In the genomic region with DNA sequence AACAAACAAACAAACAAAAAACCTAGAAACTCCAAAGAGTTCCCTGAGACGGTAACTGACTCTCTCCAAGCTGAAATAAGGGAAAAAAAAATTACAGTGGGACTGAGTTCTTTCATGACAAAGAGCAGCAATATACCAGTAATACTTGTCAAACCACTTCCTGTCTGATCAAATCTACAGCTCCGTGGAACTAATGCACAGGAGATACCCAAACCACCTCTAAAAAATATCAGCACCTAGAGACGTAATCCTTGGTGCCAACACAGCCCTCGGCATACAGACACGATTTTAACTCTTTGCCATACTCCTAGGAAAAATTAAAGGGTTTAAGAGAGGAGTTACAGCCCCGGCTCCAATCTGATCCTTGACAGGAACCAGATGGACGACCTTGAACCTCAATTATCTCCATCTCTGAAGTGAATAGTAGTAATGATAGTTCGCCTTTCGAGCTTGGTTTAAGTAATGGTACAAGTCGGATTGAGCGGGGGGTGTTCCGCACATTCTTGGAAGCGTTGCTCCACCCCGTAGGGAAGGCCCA, we compare ENCODE assay signal across 8 mouse cellular contexts. TPM values are rescaled to one million over a fixed set of nuclear protein-coding genes. Genes with fewer than 3 reads are reported as not detected.
DNase-seq lines count a peak whose midpoint lies in the region; ATAC-seq and TF ChIP-seq lines count a peak whose summit lies in the region.

No protein-coding gene starts in this region.

- H3K27ac ChIP-seq in embryonic facial prominence, embryonic 14.5 days (replicated peaks; ENCODE audit: low read depth, low read length), result peak overlapping the region; percentile 97
- H3K27ac ChIP-seq in limb, embryonic 11.5 days (replicated peaks; ENCODE audit: low read depth, low read length), result peak overlapping the region; percentile 90
- H3K27ac ChIP-seq in small intestine, adult 2 months (ENCODE audit: insufficient read depth, low read depth, low read length), result peak overlapping the region; percentile 95

- DNase-seq in embryonic facial prominence, embryonic 14.5 days (ENCODE audit: low spot score), result peak; percentile 37
- no peak for DNase-seq in limb, embryonic 11.5 days (ENCODE audit: low spot score)
- DNase-seq in cerebellum, adult 11-12 months, result no peak
- no peak for DNase-seq in frontal cortex, postnatal 25 days (ENCODE audit: low spot score in 2 of 2)
- no peak for DNase-seq in left cerebral cortex, adult 9 months (ENCODE audit: low spot score in 2 of 2)

- no peak for TF ChIP-seq CTCF in small intestine, adult 2 months (IDR thresholded peaks at IDR 0.05; ENCODE audit: extremely low read depth, insufficient read length, insufficient replicate concordance, low read depth, low read length)

- WGBS in embryonic facial prominence, embryonic 14.5 days, result 5% methylated on average over 14 of the region's 14 CpGs
- 7% methylated on average over 14 of the region's 14 CpGs for WGBS in limb, embryonic 11.5 days
- under 1% methylated on average over 14 of the region's 14 CpGs for WGBS in small intestine, adult 2 months

- H3K4me3 ChIP-seq in megakaryocyte, embryonic 14.5 days (replicated peaks), result peak overlapping the region; percentile 96
- peak overlapping the region; percentile 86 for H3K4me3 ChIP-seq in embryonic facial prominence, embryonic 14.5 days (ENCODE audit: low read depth, low read length)
- peak overlapping the region; percentile 83 for H3K4me3 ChIP-seq in limb, embryonic 11.5 days (ENCODE audit: low read depth, low read length)
- peak overlapping the region; percentile 89 for H3K4me3 ChIP-seq in small intestine, adult 2 months (ENCODE audit: low read depth, low read length)

- H3K27me3 ChIP-seq in megakaryocyte, embryonic 14.5 days (replicated peaks), result no peaks in the 10 kb centered on the region
- H3K27me3 ChIP-seq in embryonic facial prominence, embryonic 14.5 days (replicated peaks; ENCODE audit: control insufficient read depth, insufficient read depth, low read length), result no peaks in the 10 kb centered on the region
- no peaks in the 10 kb centered on the region for H3K27me3 ChIP-seq in limb, embryonic 11.5 days (ENCODE audit: control insufficient read depth, insufficient read depth, low read length)
- no peaks in the 10 kb centered on the region for H3K27me3 ChIP-seq in small intestine, adult 2 months (ENCODE audit: control insufficient read depth, insufficient read depth, low read length)

- H3K9ac ChIP-seq in embryonic facial prominence, embryonic 14.5 days (ENCODE audit: low read depth, low read length), result peak overlapping the region; percentile 96
- peak overlapping the region; percentile 87 for H3K9ac ChIP-seq in limb, embryonic 11.5 days (ENCODE audit: low read length)

- peak overlapping the region; percentile 60 for H3K4me2 ChIP-seq in embryonic facial prominence, embryonic 14.5 days (ENCODE audit: low read depth, low read length)
- peak overlapping the region; percentile 81 for H3K4me2 ChIP-seq in limb, embryonic 11.5 days (ENCODE audit: low read depth, severe bottlenecking)

- H3K36me3 ChIP-seq in megakaryocyte, embryonic 14.5 days (replicated peaks; ENCODE audit: low read length), result peaks cover 31% of the 10 kb centered on the region
- H3K36me3 ChIP-seq in embryonic facial prominence, embryonic 14.5 days (ENCODE audit: control insufficient read depth, insufficient read depth, low read length), result peaks cover 14% of the 10 kb centered on the region
- peaks cover 4% of the 10 kb centered on the region; the same call in 1 of the 2 replicates for H3K36me3 ChIP-seq in limb, embryonic 11.5 days (ENCODE audit: control insufficient read depth, insufficient read depth, low read length)
- H3K36me3 ChIP-seq in small intestine, adult 2 months (ENCODE audit: control insufficient read depth, insufficient read depth, low read length), result peaks cover 16% of the 10 kb centered on the region

- no peaks in the 10 kb centered on the region for H3K9me3 ChIP-seq in megakaryocyte, embryonic 14.5 days
- H3K9me3 ChIP-seq in embryonic facial prominence, embryonic 14.5 days (ENCODE audit: control insufficient read depth, low read length), result no peaks in the 10 kb centered on the region
- H3K9me3 ChIP-seq in limb, embryonic 11.5 days (ENCODE audit: control insufficient read depth, low read length), result no peaks in the 10 kb centered on the region

- peaks cover 44% of the 10 kb centered on the region for H3K4me1 ChIP-seq in megakaryocyte, embryonic 14.5 days
- peaks cover 11% of the 10 kb centered on the region; the same call in 1 of the 2 replicates for H3K4me1 ChIP-seq in embryonic facial prominence, embryonic 14.5 days (ENCODE audit: control insufficient read depth, insufficient read depth, low read length)
- H3K4me1 ChIP-seq in limb, embryonic 11.5 days (ENCODE audit: control insufficient read depth, insufficient read depth, low read length), result no peaks in the 10 kb centered on the region; the same call in 1 of the 2 replicates
- 0 out of 2 replicates have a peak, but pooled peaks cover 2% of the 10 kb centered on the region for H3K4me1 ChIP-seq in small intestine, adult 2 months (ENCODE audit: control insufficient read depth, insufficient read depth, insufficient read length, low read length)

- TF ChIP-seq POLR2A in small intestine, adult 2 months (IDR thresholded peaks at IDR 0.05; ENCODE audit: low read depth, low read length), result no peak

- no peak for ATAC-seq in megakaryocyte, adult 5-6 weeks (ENCODE audit: poor library complexity, severe bottlenecking)
- ATAC-seq in embryonic facial prominence, embryonic 14.5 days (ENCODE audit: low read depth), result no peak; the same call in 1 of the 2 replicates
- no peak for ATAC-seq in limb, embryonic 11.5 days (ENCODE audit: insufficient number of reproducible peaks, low FRiP score, low TSS enrichment, low read depth)

RNA-seq across cellular contexts. Expression of a gene that starts 11.4 kb away (rescaled TPM):
- not detected in 2 replicates for polyA plus RNA-seq in megakaryocyte, embryonic 14.5 days (2012; ENCODE audit: insufficient read depth, low replicate concordance)
- total RNA-seq in megakaryocyte, adult 5-6 weeks (2015), result 2.6 and 4.7 TPM in 2 replicates
- 1.4 and 1.7 TPM in 2 replicates for total RNA-seq in megakaryocyte, adult 5-6 weeks (2017)
- 3.3 and 4.9 TPM in 2 replicates for polyA plus RNA-seq in embryonic facial prominence, embryonic 14.5 days (2014; fragmentation: Nextera tagmentation; extraction: Ambion mirVana)
- polyA plus RNA-seq in limb, embryonic 11.5 days (2014; fragmentation: Nextera tagmentation; extraction: Ambion mirVana), result 1.7 and 2.4 TPM in 2 replicates
- polyA plus RNA-seq in small intestine, adult 2 months (2012; rRNA removed), result 2.9 and 4.8 TPM in 2 replicates

RNA-seq across cellular contexts. Expression of a gene that starts 15.8 kb away (rescaled TPM):
- 9.7 and 18.7 TPM in 2 replicates for polyA plus RNA-seq in megakaryocyte, embryonic 14.5 days (2012; ENCODE audit: insufficient read depth, low replicate concordance)
- 20.7 and 27.5 TPM in 2 replicates for total RNA-seq in megakaryocyte, adult 5-6 weeks (2015)
- 14.2 and 14.5 TPM in 2 replicates for total RNA-seq in megakaryocyte, adult 5-6 weeks (2017)
- polyA plus RNA-seq in embryonic facial prominence, embryonic 14.5 days (2014; fragmentation: Nextera tagmentation; extraction: Ambion mirVana), result 13.3 and 18.6 TPM in 2 replicates
- polyA plus RNA-seq in limb, embryonic 11.5 days (2014; fragmentation: Nextera tagmentation; extraction: Ambion mirVana), result 23.9 and 26.3 TPM in 2 replicates
- polyA plus RNA-seq in small intestine, adult 2 months (2012; rRNA removed), result 52.9 and 74.5 TPM in 2 replicates

RNA-seq across cellular contexts. Expression of a gene that starts 15.9 kb away (rescaled TPM):
- polyA plus RNA-seq in megakaryocyte, embryonic 14.5 days (2012; ENCODE audit: insufficient read depth, low replicate concordance), result 48.8 and 102 TPM in 2 replicates
- 20.7 and 25.5 TPM in 2 replicates for total RNA-seq in megakaryocyte, adult 5-6 weeks (2015)
- 14.5 and 14.6 TPM in 2 replicates for total RNA-seq in megakaryocyte, adult 5-6 weeks (2017)
- polyA plus RNA-seq in embryonic facial prominence, embryonic 14.5 days (2014; fragmentation: Nextera tagmentation; extraction: Ambion mirVana), result 57.7 and 58.5 TPM in 2 replicates
- 64.1 and 67.3 TPM in 2 replicates for polyA plus RNA-seq in limb, embryonic 11.5 days (2014; fragmentation: Nextera tagmentation; extraction: Ambion mirVana)
- 130 and 178 TPM in 2 replicates for polyA plus RNA-seq in small intestine, adult 2 months (2012; rRNA removed)

RNA-seq across cellular contexts. Expression of a gene that starts 19.4 kb away (rescaled TPM):
- not detected in 2 replicates for polyA plus RNA-seq in megakaryocyte, embryonic 14.5 days (2012; ENCODE audit: insufficient read depth, low replicate concordance)
- total RNA-seq in megakaryocyte, adult 5-6 weeks (2015), result 0.75 TPM in 1 of 2 replicates, not detected in the other
- 0.26 TPM in 1 of 2 replicates, not detected in the other for total RNA-seq in megakaryocyte, adult 5-6 weeks (2017)
- 1.5 and 2.0 TPM in 2 replicates for polyA plus RNA-seq in embryonic facial prominence, embryonic 14.5 days (2014; fragmentation: Nextera tagmentation; extraction: Ambion mirVana)
- polyA plus RNA-seq in limb, embryonic 11.5 days (2014; fragmentation: Nextera tagmentation; extraction: Ambion mirVana), result 0.21 and 0.51 TPM in 2 replicates
- polyA plus RNA-seq in small intestine, adult 2 months (2012; rRNA removed), result 0.77 and 2.3 TPM in 2 replicates

RNA-seq across cellular contexts. Expression of a gene that starts 24.6 kb away (rescaled TPM):
- 2.3 and 3.7 TPM in 2 replicates for polyA plus RNA-seq in megakaryocyte, embryonic 14.5 days (2012; ENCODE audit: insufficient read depth, low replicate concordance)
- total RNA-seq in megakaryocyte, adult 5-6 weeks (2015), result 12.5 and 14.6 TPM in 2 replicates
- total RNA-seq in megakaryocyte, adult 5-6 weeks (2017), result 42.3 and 43.2 TPM in 2 replicates
- polyA plus RNA-seq in embryonic facial prominence, embryonic 14.5 days (2014; fragmentation: Nextera tagmentation; extraction: Ambion mirVana), result 21.7 and 23.7 TPM in 2 replicates
- 30.3 and 36.2 TPM in 2 replicates for polyA plus RNA-seq in limb, embryonic 11.5 days (2014; fragmentation: Nextera tagmentation; extraction: Ambion mirVana)
- polyA plus RNA-seq in small intestine, adult 2 months (2012; rRNA removed), result 16.9 and 33.7 TPM in 2 replicates
